Mouse (Mus musculus) thymus, adult 2 months (tissue): ENCODE measurements around the gene 9930104L06Rik. TPM values are rescaled to one million over a fixed set of nuclear protein-coding genes. Genes with fewer than 3 reads are reported as not detected.
A peak's percentile ranks its signal among the peaks of the same experiment; 100 is the strongest.

Source experiments
- DNase-seq: peaks from one replicate; pipeline ENCODE4 v3.0.0; 2021
- H3K27ac ChIP-seq: fragments of 200-500 bp; 2 replicates; pipeline ENCODE4 v1.5.1; 2012; ENCODE audit warnings: low read length, control low read depth; ENCODE audit not compliant: control insufficient read depth, insufficient read depth
- H3K27me3 ChIP-seq: fragments of 200-500 bp; 2 replicates; pipeline ENCODE4 v1.6.1; 2012; ENCODE audit warnings: mild to moderate bottlenecking, low read length, moderate library complexity, mixed read lengths; ENCODE audit not compliant: control insufficient read depth, insufficient read depth
- H3K36me3 ChIP-seq: fragments of 200-500 bp; 2 replicates; pipeline ENCODE4 v1.6.1; 2012; ENCODE audit warnings: mild to moderate bottlenecking, low read length, moderate library complexity; ENCODE audit not compliant: control insufficient read depth, insufficient read depth
- H3K4me1 ChIP-seq: fragments of 200-500 bp; replicated peaks from 2 replicates; pipeline ENCODE4 v1.6.1; 2012; ENCODE audit warnings: low read length; ENCODE audit not compliant: control insufficient read depth, insufficient read depth
- H3K4me3 ChIP-seq: fragments of 200-500 bp; 2 replicates; pipeline ENCODE4 v1.5.1; 2012; ENCODE audit warnings: mild to moderate bottlenecking, low read length, control low read depth, moderate library complexity; ENCODE audit not compliant: control insufficient read depth, insufficient read depth
- CTCF ChIP-seq: fragments of 200-500 bp; IDR thresholded peaks from 2 replicates; pipeline ENCODE4 v1.5.1; 2012; ENCODE audit warnings: mild to moderate bottlenecking, control low read depth, low read length, moderate library complexity, borderline replicate concordance; ENCODE audit not compliant: control insufficient read depth, poor library complexity, insufficient read depth; ENCODE audit errors: extremely low read depth
- POLR2A ChIP-seq: fragments of 200-500 bp; IDR thresholded peaks from 2 replicates; pipeline ENCODE4 v1.6.1; 2012; ENCODE audit warnings: mild to moderate bottlenecking, low read length, control low read depth, moderate library complexity; ENCODE audit not compliant: control insufficient read depth, poor library complexity, insufficient read depth; ENCODE audit errors: extremely low read depth
- WGBS: fragments of 180-500 bp; shearing (Covaris S2); methylation state at CpG from one replicate; pipeline ENCODE4 v1.1.7; 2018; 5-methylcytosine and 5-hydroxymethylcytosine counted together
- polyA plus RNA-seq: library from polyadenylated mRNA; depleted of rRNA; stranded (reverse); fragments of >200 nt; gene quantifications from 2 replicates; pipeline ENCODE4 v1.2.3, GENCODE M21; 2012

The 9930104L06Rik gene
- polyA plus RNA-seq, 1 experiment = 21.6 TPM

DNA sequence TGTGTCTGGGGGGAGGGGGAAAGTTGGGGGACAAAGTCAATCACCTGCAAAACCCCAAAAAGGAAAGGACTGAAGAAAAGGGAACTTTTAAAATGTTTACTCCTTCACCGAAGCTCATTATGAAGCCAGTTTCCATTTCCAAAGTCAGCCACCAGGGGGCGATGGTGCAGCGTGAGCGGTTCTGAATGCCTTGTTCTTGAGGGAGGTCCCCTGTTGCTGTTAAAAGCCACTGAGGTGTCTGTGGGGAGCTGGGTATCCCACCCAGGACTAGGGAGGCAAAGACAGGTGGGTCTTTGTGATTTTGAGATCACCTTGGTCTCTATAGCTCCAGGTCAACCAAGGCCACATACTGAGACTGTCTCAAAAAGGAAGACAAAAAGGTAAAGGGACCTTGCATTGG lies 6.2 kb downstream of the 9930104L06Rik start:
- no peaks in the 10 kb centered on the region for H3K4me1 ChIP-seq
- no peak overlapping the region for H3K27ac ChIP-seq
- 0% methylated on average over 4 of the region's 4 CpGs for WGBS
- no peaks in the 10 kb centered on the region for H3K27me3 ChIP-seq
- no peaks in the 10 kb centered on the region for H3K36me3 ChIP-seq
- no peak overlapping the region for H3K4me3 ChIP-seq
- peak; percentile 80 for DNase-seq
- TF ChIP-seq CTCF (peak; percentile 71; the same call in 1 of the 2 replicates), POLR2A (no peak)

DNA sequence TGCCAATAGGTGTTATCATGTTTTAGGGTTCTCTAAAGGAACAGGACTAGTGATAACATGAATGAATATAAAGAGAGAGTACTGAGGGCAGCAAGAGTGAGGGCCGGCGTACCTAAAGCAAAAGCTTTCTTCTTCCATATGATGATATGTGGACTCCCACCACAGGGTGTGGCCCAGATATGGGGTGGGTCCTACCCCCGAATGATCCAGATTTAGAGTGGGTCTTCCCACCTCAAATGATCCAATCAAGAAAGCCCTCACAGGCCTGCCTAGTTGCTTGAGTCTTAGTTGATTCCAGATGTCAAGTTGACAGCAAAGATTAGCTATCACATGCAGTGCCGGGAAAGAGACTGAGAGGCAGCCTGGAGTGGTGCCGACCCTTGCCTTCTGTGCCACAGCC lies 6.9 kb downstream of the 9930104L06Rik start:
- no peak for DNase-seq
- 93% methylated on average over 5 of the region's 5 CpGs for WGBS
- Histone ChIP-seq H3K36me3 (no peaks in the 10 kb centered on the region), H3K27me3 (no peaks in the 10 kb centered on the region), H3K4me3 (no peak overlapping the region), H3K4me1 (no peaks in the 10 kb centered on the region), H3K27ac (no peak overlapping the region)
- TF ChIP-seq POLR2A (no peak), CTCF (no peak)

GRCm38 (mm10) chr4:124944961-124945360 lies 8.1 kb downstream of the 9930104L06Rik start:
- Histone ChIP-seq H3K4me1 (no peaks in the 10 kb centered on the region), H3K27ac (no peak overlapping the region), H3K27me3 (no peaks in the 10 kb centered on the region), H3K36me3 (no peaks in the 10 kb centered on the region), H3K4me3 (no peak overlapping the region)
- DNase-seq = no peak
- 76% methylated on average over 2 of the region's 2 CpGs for WGBS
- TF ChIP-seq POLR2A = no peak

DNA sequence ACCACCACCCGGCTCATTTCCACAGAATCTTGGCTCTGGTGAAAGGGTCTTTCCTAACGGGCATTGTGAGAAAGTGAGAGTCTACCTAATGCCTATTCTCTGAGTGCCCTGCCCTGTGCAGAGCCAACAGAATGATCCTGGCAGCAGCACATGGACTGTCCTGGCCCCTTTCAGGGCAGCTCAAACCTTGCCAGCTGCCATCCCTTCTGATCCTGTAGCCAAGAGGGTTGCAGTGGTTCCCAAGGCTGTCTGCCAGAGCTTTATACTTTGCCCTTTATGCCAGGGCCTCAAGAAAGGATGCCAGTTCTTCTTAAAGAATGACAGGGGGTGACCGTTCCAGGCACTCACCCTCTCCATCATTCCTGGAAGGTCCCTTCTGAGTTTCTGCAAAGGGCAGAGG lies 12.6 kb downstream of the 9930104L06Rik start:
- TF ChIP-seq POLR2A (no peak), CTCF (no peak)
- no peaks in the 10 kb centered on the region for H3K27me3 ChIP-seq
- WGBS = 96% methylated on average over 3 of the region's 3 CpGs
- no peak overlapping the region for H3K4me3 ChIP-seq
- DNase-seq = no peak
- H3K36me3 ChIP-seq = no peaks in the 10 kb centered on the region
- no peaks in the 10 kb centered on the region for H3K4me1 ChIP-seq
- H3K27ac ChIP-seq = no peak overlapping the region

GRCm38 (mm10) chr4:124950181-124951035 lies 13.6 kb downstream of the 9930104L06Rik start:
- Histone ChIP-seq H3K27ac (no peak overlapping the region), H3K36me3 (no peaks in the 10 kb centered on the region), H3K4me3 (no peak overlapping the region), H3K4me1 (no peaks in the 10 kb centered on the region), H3K27me3 (no peaks in the 10 kb centered on the region)
- WGBS = 97% methylated on average over 21 of the region's 21 CpGs
- DNase-seq = no peak
- TF ChIP-seq POLR2A (no peak), CTCF (no peak)

GRCm38 (mm10) chr4:124951036-124951433 lies 14.2 kb downstream of the 9930104L06Rik start:
- no peak for DNase-seq
- 28% methylated on average over 10 of the region's 10 CpGs for WGBS

GRCm38 (mm10) chr4:124953546-124953945 lies 16.7 kb downstream of the 9930104L06Rik start:
- H3K4me3 ChIP-seq = no peak overlapping the region
- no peak overlapping the region for H3K27ac ChIP-seq
- H3K4me1 ChIP-seq = no peaks in the 10 kb centered on the region
- DNase-seq = no peak
- no peaks in the 10 kb centered on the region for H3K36me3 ChIP-seq
- H3K27me3 ChIP-seq = no peaks in the 10 kb centered on the region
- WGBS = 88% methylated on average over 4 of the region's 4 CpGs
- TF ChIP-seq POLR2A = no peak
- no peak for TF ChIP-seq CTCF

More at GRCm38 (mm10) chr4:124951036-124951433, 14.2 kb downstream of the 9930104L06Rik start:
- Histone ChIP-seq H3K4me3 (no peak overlapping the region), H3K27me3 (no peaks in the 10 kb centered on the region), H3K36me3 (no peaks in the 10 kb centered on the region), H3K4me1 (no peaks in the 10 kb centered on the region), H3K27ac (no peak overlapping the region)
- TF ChIP-seq CTCF (no peak), POLR2A (no peak)
